Comparison of ENCODE assay signal across 33 mouse cellular contexts in genomic region chr7:117099041-117099440, GRCm38 (mm10).
"Had no signal": no experiment of that assay in that cellular context is flagged by ENCODE, and none has a peak within 500 bp of the region (broad histone marks: within the 10 kb centered on the region; RNA-seq: fewer than 3 reads in every experiment).

No protein-coding gene starts in this region.

- H3K27me3 ChIP-seq: limb, embryonic 12.5 days; limb, embryonic 13.5 days; limb, embryonic 15.5 days; liver, embryonic 12.5 days; liver, embryonic 13.5 days; liver, embryonic 15.5 days; lung, embryonic 15.5 days; megakaryocyte, embryonic 14.5 days; midbrain, embryonic 12.5 days; midbrain, embryonic 13.5 days; midbrain, embryonic 15.5 days; neural tube, embryonic 12.5 days; neural tube, embryonic 13.5 days had no signal

- H3K4me3 ChIP-seq: limb, embryonic 10.5 days; limb, embryonic 12.5 days; limb, embryonic 13.5 days; limb, embryonic 15.5 days; liver, embryonic 12.5 days; liver, embryonic 13.5 days; liver, embryonic 15.5 days; lung, embryonic 15.5 days; megakaryocyte, embryonic 14.5 days; midbrain, embryonic 10.5 days; midbrain, embryonic 12.5 days; midbrain, embryonic 13.5 days; midbrain, embryonic 15.5 days; myocyte; neural tube, embryonic 12.5 days; neural tube, embryonic 13.5 days had no signal

- H3K4me1 ChIP-seq: limb, embryonic 10.5 days; limb, embryonic 12.5 days; limb, embryonic 13.5 days; limb, embryonic 15.5 days; liver, embryonic 12.5 days; liver, embryonic 13.5 days; liver, embryonic 15.5 days; lung, embryonic 15.5 days; megakaryocyte, embryonic 14.5 days; midbrain, embryonic 12.5 days; midbrain, embryonic 13.5 days; midbrain, embryonic 15.5 days; neural tube, embryonic 12.5 days; neural tube, embryonic 13.5 days had no signal

- H3K9me3 ChIP-seq: limb, embryonic 10.5 days; limb, embryonic 12.5 days; limb, embryonic 13.5 days; limb, embryonic 15.5 days; liver, embryonic 12.5 days; liver, embryonic 13.5 days; liver, embryonic 15.5 days; lung, embryonic 15.5 days; midbrain, embryonic 10.5 days; midbrain, embryonic 12.5 days; midbrain, embryonic 13.5 days; midbrain, embryonic 15.5 days; neural tube, embryonic 12.5 days; neural tube, embryonic 13.5 days had no signal

- H3K36me3 ChIP-seq: limb, embryonic 10.5 days; limb, embryonic 12.5 days; limb, embryonic 13.5 days; limb, embryonic 15.5 days; liver, embryonic 12.5 days; liver, embryonic 13.5 days; liver, embryonic 15.5 days; lung, embryonic 15.5 days; midbrain, embryonic 10.5 days; midbrain, embryonic 12.5 days; midbrain, embryonic 13.5 days; midbrain, embryonic 15.5 days; neural tube, embryonic 12.5 days; neural tube, embryonic 13.5 days had no signal

- H3K4me2 ChIP-seq: limb, embryonic 12.5 days; limb, embryonic 13.5 days; limb, embryonic 15.5 days; liver, embryonic 11.5 days; liver, embryonic 12.5 days; liver, embryonic 13.5 days; liver, embryonic 15.5 days; lung, embryonic 14.5 days; lung, embryonic 15.5 days; midbrain, embryonic 11.5 days; midbrain, embryonic 12.5 days; midbrain, embryonic 13.5 days; midbrain, embryonic 15.5 days; neural tube, embryonic 12.5 days; neural tube, embryonic 13.5 days had no signal

- H3K27ac ChIP-seq: limb, embryonic 10.5 days; limb, embryonic 12.5 days; limb, embryonic 13.5 days; limb, embryonic 15.5 days; liver, embryonic 12.5 days; liver, embryonic 13.5 days; liver, embryonic 14.5 days; liver, embryonic 15.5 days; lung, embryonic 15.5 days; macrophage; midbrain, embryonic 10.5 days; midbrain, embryonic 12.5 days; midbrain, embryonic 13.5 days; midbrain, embryonic 15.5 days; neural tube, embryonic 12.5 days; neural tube, embryonic 13.5 days had no signal

- ATAC-seq: liver, embryonic 12.5 days; liver, postnatal 0 days; lung, postnatal 0 days; midbrain, embryonic 13.5 days; midbrain, embryonic 15.5 days; midbrain, embryonic 16.5 days had no signal

- H3K9ac ChIP-seq: limb, embryonic 12.5 days; limb, embryonic 13.5 days; limb, embryonic 15.5 days; liver, embryonic 12.5 days; liver, embryonic 13.5 days; liver, embryonic 14.5 days; liver, embryonic 15.5 days; liver, postnatal 0 days; lung, embryonic 14.5 days; lung, embryonic 15.5 days; midbrain, embryonic 12.5 days; midbrain, embryonic 13.5 days; midbrain, embryonic 15.5 days; neural tube, embryonic 12.5 days; neural tube, embryonic 13.5 days had no signal

- DNase-seq: left cerebral cortex, postnatal 4 days; liver; liver, embryonic 13.5 days; liver, postnatal 0 days; lung, adult 18-20 months; lung, adult 2 months; lung, embryonic 14.5 days; lung, postnatal 10 days; lung, postnatal 14 days; lung, postnatal 36 days; lung, postnatal 4 days; midbrain, embryonic 14.5 days had no signal
